Mouse (Mus musculus): ENCODE measurements around the gene Pank2. TPM values are rescaled to one million over a fixed set of nuclear protein-coding genes. Genes with fewer than 3 reads are reported as not detected.
A peak's percentile ranks its signal among the peaks of the same experiment; 100 is the strongest.

Gene Pank2
- polyA plus RNA-seq, 1 experiment from 2014 or later, result 25.0 TPM

DNA sequence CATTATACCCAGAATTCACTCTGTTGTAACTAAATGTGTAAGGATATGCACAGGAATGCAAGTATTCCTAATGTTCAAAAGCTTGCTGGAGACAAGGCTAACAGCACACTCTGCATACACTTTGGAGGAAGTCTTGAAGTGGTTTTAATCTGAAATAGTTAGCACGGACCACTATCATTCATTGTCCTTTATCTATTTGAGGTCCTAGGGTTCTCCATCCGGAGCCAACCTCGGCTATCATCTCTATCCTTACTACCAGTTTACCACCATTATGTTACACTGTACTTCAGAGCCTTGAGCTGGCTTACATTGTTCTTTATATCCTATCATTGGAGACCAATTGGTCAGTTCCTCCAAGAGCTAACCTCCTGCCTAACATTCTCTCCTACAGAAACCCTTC, 35.1 kb upstream of the Pank2 start:
- no peaks in the 10 kb centered on the region for H3K36me3 ChIP-seq (ENCODE audit: control insufficient read depth, insufficient read depth, low read length)
- no peak overlapping the region for H3K9ac ChIP-seq (ENCODE audit: low read length)
- H3K9me3 ChIP-seq (replicated peaks; ENCODE audit: control insufficient read depth, low read length), result no peaks in the 10 kb centered on the region
- 81% methylated on average over 3 of the region's 3 CpGs for WGBS
- no peak for ATAC-seq (ENCODE audit: insufficient read depth, low FRiP score)
- no peak overlapping the region for H3K4me3 ChIP-seq (replicated peaks; ENCODE audit: low read length)
- H3K27me3 ChIP-seq (ENCODE audit: control insufficient read depth, insufficient read depth, low read length), result peaks cover 3% of the 10 kb centered on the region; the same call in 1 of the 2 replicates
- no peaks in the 10 kb centered on the region for H3K4me1 ChIP-seq (ENCODE audit: control insufficient read depth, insufficient read depth, low read length)
- no peak overlapping the region for H3K4me2 ChIP-seq (ENCODE audit: low read depth, low read length)
- H3K27ac ChIP-seq (ENCODE audit: low read length), result no peak overlapping the region

DNA sequence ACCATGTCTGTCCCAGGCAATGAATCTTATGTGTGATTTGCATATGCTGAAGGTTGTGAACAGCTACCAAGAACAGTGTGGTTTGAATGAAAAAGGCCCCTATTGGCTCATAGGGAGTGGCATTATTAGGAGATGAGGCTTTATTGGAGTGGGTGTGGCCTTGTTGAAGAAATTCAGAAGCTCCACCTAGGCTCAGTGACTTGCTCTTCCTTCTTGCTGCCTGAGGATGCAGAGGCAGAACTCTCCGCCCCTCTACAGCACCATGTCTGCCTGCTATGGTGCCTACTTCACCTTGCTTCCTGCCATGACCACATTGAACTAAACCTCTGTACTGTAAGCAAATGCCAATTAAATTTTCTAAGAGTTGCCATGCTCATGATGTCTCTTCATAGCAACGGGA, 29.7 kb upstream of the Pank2 start:
- H3K4me1 ChIP-seq (ENCODE audit: control insufficient read depth, insufficient read depth, low read length), result peaks cover 12% of the 10 kb centered on the region
- no peak overlapping the region for H3K4me3 ChIP-seq (replicated peaks; ENCODE audit: low read length)
- no peak for ATAC-seq (ENCODE audit: insufficient read depth, low FRiP score)
- H3K27ac ChIP-seq (ENCODE audit: low read length), result no peak overlapping the region
- peaks cover under 1% of the 10 kb centered on the region; the same call in 1 of the 2 replicates for H3K27me3 ChIP-seq (ENCODE audit: control insufficient read depth, insufficient read depth, low read length)
- no peaks in the 10 kb centered on the region for H3K36me3 ChIP-seq (ENCODE audit: control insufficient read depth, insufficient read depth, low read length)
- no peak overlapping the region for H3K9ac ChIP-seq (ENCODE audit: low read length)
- H3K9me3 ChIP-seq (replicated peaks; ENCODE audit: control insufficient read depth, low read length), result no peaks in the 10 kb centered on the region
- no peak overlapping the region for H3K4me2 ChIP-seq (ENCODE audit: low read depth, low read length)
- WGBS, result 80% methylated on average over 2 of the region's 2 CpGs

DNA sequence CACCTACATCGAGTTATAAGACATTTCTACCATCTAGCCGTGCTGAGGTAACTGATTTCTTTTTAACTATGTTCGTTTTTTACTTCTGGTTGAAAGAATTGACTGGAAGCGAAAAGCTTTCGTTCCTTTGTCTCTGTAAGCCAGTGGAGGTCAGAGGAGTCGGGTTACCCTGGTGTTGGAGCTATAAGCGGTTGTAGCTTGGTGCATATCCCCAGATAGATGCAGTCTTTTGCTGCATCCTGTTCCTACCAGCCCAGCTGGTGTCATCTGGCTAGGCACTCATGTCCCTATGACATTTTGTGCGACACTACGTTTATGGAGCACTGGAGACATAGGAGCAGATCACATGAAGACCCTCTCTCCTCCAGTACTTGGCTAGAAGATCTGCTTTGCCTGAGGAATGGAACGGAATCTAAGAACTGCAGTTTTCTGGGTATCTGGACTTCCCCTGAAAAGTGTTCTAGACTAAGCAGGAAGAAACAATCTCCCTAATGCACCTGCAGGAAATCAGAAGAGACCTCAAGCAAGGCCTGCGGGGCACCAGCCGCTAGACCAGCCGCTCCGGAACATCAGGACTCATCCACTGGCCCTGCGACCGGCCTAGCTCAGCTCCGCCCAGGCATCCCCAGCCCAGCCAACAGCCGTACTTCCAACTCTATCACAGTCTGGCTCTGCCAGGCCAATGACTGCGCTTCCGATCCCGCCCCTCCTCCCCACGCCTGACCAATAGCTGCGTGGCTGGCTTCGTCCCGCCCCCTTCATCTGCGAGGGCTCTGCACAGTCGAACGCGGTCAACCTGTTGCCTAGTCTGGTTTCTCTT, 28.8 kb upstream of the Pank2 start, which contains the start of gene Mavs:
Mavs (plus strand) TSS at position 757 of the 820 bp plus-strand sequence.
- 11% methylated on average over 29 of the region's 29 CpGs for WGBS
- H3K4me3 ChIP-seq (replicated peaks; ENCODE audit: low read length), result peak within 1 kb of the TSS; percentile 76
- H3K9me3 ChIP-seq (replicated peaks; ENCODE audit: control insufficient read depth, low read length), result no peaks in the 10 kb centered on the region
- H3K36me3 ChIP-seq (ENCODE audit: control insufficient read depth, insufficient read depth, low read length), result no peaks in the 10 kb centered on the region
- peak; percentile 100 for ATAC-seq (ENCODE audit: insufficient read depth, low FRiP score)
- H3K4me2 ChIP-seq (ENCODE audit: low read depth, low read length), result peak within 1 kb of the TSS; percentile 85
- no peaks in the 10 kb centered on the region for H3K27me3 ChIP-seq (ENCODE audit: control insufficient read depth, insufficient read depth, low read length)
- peak within 1 kb of the TSS; percentile 81 for H3K27ac ChIP-seq (ENCODE audit: low read length)
- peak within 1 kb of the TSS; percentile 87 for H3K9ac ChIP-seq (ENCODE audit: low read length)
- H3K4me1 ChIP-seq (ENCODE audit: control insufficient read depth, insufficient read depth, low read length), result peaks cover 12% of the 10 kb centered on the region

DNA sequence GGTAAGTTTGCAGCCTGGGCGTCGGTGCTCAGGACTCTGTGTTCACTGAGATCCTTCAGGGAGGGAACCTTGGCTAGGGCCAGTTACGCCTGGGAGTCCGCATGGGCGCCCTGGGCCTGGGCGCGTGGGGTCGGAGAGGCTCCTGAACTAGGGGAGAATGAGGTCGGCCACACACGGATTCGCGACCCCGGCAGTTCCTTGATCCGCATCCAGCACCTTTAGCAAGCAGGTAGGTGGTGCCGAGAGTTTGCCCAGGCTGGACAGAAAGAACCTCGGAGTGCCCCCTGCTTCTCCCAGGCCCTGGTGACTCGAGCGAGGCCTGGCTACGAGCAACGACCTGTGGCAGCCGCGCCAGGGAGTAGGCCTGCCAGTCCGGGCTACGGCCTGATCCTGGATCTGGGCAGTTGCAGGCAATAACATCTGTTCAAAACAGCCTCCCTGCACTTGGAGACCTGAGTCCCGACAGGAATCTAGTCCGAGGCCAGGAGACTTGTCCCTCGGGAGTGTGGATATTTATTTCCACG, 28.1 kb upstream of the Pank2 start:
- Histone ChIP-seq H3K9me3 (replicated peaks; ENCODE audit: control insufficient read depth, low read length) (no peaks in the 10 kb centered on the region), H3K4me1 (ENCODE audit: control insufficient read depth, insufficient read depth, low read length) (peaks cover 12% of the 10 kb centered on the region), H3K4me2 (ENCODE audit: low read depth, low read length) (peak overlapping the region; percentile 85), H3K27ac (ENCODE audit: low read length) (peak overlapping the region; percentile 81), H3K9ac (ENCODE audit: low read length) (peak overlapping the region; percentile 87), H3K27me3 (ENCODE audit: control insufficient read depth, insufficient read depth, low read length) (no peaks in the 10 kb centered on the region), H3K36me3 (ENCODE audit: control insufficient read depth, insufficient read depth, low read length) (no peaks in the 10 kb centered on the region), H3K4me3 (replicated peaks; ENCODE audit: low read length) (peak overlapping the region; percentile 76)
- peak; percentile 16; the same call in 1 of the 2 replicates for ATAC-seq (ENCODE audit: insufficient read depth, low FRiP score)
- 7% methylated on average over 28 of the region's 28 CpGs for WGBS

DNA sequence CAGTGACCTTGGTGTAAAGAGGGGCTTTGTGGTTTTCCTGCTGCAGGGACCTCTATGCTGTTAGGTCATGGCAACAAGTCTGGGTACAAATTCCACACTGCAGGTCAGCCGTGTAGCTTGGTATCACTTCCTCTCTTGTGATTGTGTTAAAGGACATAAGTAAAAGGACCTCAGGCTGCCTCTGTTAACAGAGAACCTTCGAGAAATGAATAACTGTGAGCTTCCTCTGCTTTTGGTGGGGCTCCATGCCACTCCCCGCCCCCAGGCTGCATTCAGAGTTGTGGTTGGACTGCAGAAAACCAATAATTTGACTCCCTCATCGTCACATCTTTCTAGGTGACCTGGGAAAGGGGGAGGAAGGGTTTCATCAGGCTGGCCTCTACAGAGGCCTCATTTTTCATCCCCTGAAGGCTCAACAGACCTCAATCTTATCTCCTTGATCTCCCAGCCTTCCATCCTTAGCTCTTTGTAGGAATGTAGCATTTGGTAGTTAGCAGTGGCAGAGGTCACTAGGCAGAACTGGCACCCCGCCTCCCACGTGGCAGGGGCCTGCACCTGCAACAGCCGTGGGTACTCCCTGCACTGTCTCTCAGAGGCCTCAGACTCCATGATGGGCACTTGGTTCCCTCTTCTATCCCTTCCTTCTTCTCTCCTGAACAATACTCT, 27.2 kb upstream of the Pank2 start:
- peak overlapping the region; percentile 85 for H3K4me2 ChIP-seq (ENCODE audit: low read depth, low read length)
- H3K4me1 ChIP-seq (ENCODE audit: control insufficient read depth, insufficient read depth, low read length), result peaks cover 12% of the 10 kb centered on the region
- H3K9me3 ChIP-seq (replicated peaks; ENCODE audit: control insufficient read depth, low read length), result no peaks in the 10 kb centered on the region
- H3K36me3 ChIP-seq (ENCODE audit: control insufficient read depth, insufficient read depth, low read length), result no peaks in the 10 kb centered on the region
- no peak overlapping the region for H3K27ac ChIP-seq (ENCODE audit: low read length)
- no peaks in the 10 kb centered on the region for H3K27me3 ChIP-seq (ENCODE audit: control insufficient read depth, insufficient read depth, low read length)
- no peak for ATAC-seq (ENCODE audit: insufficient read depth, low FRiP score)
- H3K9ac ChIP-seq (ENCODE audit: low read length), result peak overlapping the region; percentile 87
- 57% methylated on average over 7 of the region's 7 CpGs for WGBS
- H3K4me3 ChIP-seq (replicated peaks; ENCODE audit: low read length), result peak overlapping the region; percentile 76

DNA sequence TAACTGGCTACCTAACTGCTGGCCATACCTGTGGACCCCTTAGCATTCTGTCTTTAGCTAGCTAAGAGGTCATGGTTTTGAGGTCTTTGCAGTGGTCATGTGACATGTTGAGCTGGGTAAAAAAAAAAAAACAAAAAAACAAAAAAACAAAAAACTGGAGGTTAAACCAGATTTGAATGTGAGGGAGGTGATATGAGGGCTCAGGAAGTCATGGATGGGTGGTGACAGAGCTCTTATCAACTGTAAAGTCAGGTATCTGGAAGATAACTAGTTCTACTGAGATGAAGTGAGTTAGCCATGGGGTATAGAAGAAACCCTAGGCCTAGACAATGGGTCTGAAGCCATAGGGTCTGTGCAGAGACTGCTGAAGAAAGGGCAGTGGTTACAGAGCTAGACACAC, 20.1 kb upstream of the Pank2 start:
- H3K4me3 ChIP-seq (replicated peaks; ENCODE audit: low read length), result no peak overlapping the region

DNA sequence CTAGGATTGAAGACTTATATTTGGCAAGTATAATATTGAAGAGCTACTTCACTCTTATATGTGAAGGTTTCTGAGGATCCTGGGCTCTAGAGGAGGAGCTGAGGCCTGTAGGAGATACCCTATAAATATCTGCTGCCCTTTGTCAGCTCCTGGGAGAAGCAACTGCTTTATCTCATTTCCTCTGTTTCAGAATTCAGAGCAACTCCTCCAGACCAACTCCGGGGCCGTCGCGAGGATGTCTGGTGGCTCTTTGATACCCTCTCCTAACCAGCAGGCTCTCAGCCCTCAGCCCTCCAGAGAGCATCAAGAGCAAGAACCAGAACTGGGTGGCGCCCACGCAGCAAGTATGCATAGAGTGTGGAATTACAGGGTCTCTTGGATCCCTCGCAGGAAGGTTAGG, 19.4 kb upstream of the Pank2 start:
- no peak overlapping the region for H3K27ac ChIP-seq (ENCODE audit: low read length)
- no peak for ATAC-seq (ENCODE audit: insufficient read depth, low FRiP score)
- no peak overlapping the region for H3K4me3 ChIP-seq (replicated peaks; ENCODE audit: low read length)
- 82% methylated on average over 7 of the region's 7 CpGs for WGBS
- H3K27me3 ChIP-seq (ENCODE audit: control insufficient read depth, insufficient read depth, low read length), result no peaks in the 10 kb centered on the region
- no peak overlapping the region for H3K9ac ChIP-seq (ENCODE audit: low read length)
- H3K4me1 ChIP-seq (ENCODE audit: control insufficient read depth, insufficient read depth, low read length), result no peaks in the 10 kb centered on the region
- H3K36me3 ChIP-seq (ENCODE audit: control insufficient read depth, insufficient read depth, low read length), result peaks cover 41% of the 10 kb centered on the region
- H3K9me3 ChIP-seq (replicated peaks; ENCODE audit: control insufficient read depth, low read length), result no peaks in the 10 kb centered on the region
- no peak overlapping the region for H3K4me2 ChIP-seq (ENCODE audit: low read depth, low read length)

More for the DNA sequence above, 20.1 kb upstream of the Pank2 start:
- H3K9ac ChIP-seq (ENCODE audit: low read length), result no peak overlapping the region
- no peak overlapping the region for H3K4me2 ChIP-seq (ENCODE audit: low read depth, low read length)
- no peaks in the 10 kb centered on the region for H3K9me3 ChIP-seq (replicated peaks; ENCODE audit: control insufficient read depth, low read length)
- peaks cover 41% of the 10 kb centered on the region for H3K36me3 ChIP-seq (ENCODE audit: control insufficient read depth, insufficient read depth, low read length)
- ATAC-seq (ENCODE audit: insufficient read depth, low FRiP score), result no peak
- H3K27ac ChIP-seq (ENCODE audit: low read length), result no peak overlapping the region
- no peaks in the 10 kb centered on the region for H3K27me3 ChIP-seq (ENCODE audit: control insufficient read depth, insufficient read depth, low read length)
- no peaks in the 10 kb centered on the region for H3K4me1 ChIP-seq (ENCODE audit: control insufficient read depth, insufficient read depth, low read length)

DNA sequence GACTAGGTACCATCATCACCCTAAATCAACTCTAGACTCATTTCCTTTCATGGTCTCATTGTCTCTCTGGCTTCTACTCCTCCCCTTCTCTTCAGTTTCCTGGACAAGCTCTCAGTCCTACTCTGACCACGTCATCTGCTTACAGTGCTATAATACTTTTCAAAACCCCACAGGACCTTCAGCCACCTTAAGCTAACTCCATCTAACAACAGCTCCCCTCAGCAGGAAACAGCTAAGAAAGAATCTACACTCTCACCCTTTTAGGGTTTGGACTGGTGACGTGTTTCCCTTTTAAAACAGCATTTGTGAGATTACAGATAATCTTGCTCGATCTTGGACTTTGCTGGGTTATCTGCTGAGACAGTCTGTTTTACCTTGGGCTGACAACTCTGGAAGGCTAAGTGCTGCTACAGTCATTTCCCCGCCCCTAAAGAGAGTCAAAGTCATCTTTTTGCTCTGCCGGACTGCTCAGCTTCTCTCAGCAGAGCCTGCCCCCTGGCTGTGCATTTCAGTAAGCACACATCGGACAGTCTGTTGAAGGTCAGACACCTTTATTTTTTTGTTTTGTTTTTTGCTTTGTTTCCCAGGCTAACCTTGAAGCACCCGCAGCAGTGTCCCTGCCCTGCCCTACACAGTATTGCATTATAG, 8.5 kb upstream of the Pank2 start:
- Histone ChIP-seq H3K9ac (ENCODE audit: low read length) (peak overlapping the region; percentile 46; the same call in 1 of the 2 replicates), H3K36me3 (ENCODE audit: control insufficient read depth, insufficient read depth, low read length) (no peaks in the 10 kb centered on the region), H3K4me1 (ENCODE audit: control insufficient read depth, insufficient read depth, low read length) (peaks cover 11% of the 10 kb centered on the region), H3K9me3 (replicated peaks; ENCODE audit: control insufficient read depth, low read length) (no peaks in the 10 kb centered on the region), H3K4me2 (ENCODE audit: low read depth, low read length) (peak overlapping the region; percentile 33), H3K27ac (ENCODE audit: low read length) (peak overlapping the region; percentile 71), H3K4me3 (replicated peaks; ENCODE audit: low read length) (no peak overlapping the region), H3K27me3 (ENCODE audit: control insufficient read depth, insufficient read depth, low read length) (no peaks in the 10 kb centered on the region)
- WGBS, result 10% methylated on average over 7 of the region's 7 CpGs
- ATAC-seq (ENCODE audit: insufficient read depth, low FRiP score), result peak; percentile 88

Data from stomach, embryonic 16.5 days (tissue).